Mouse (Mus musculus) cerebellum, adult 2 months (tissue): ENCODE results near the gene Abtb1.

Experiments used
- CTCF ChIP-seq: fragments of 200-500 bp; IDR thresholded peaks from 2 replicates; pipeline ENCODE4 v1.5.1; 2011; ENCODE audit warnings: low read depth, mild to moderate bottlenecking, control low read depth, low read length, moderate library complexity, borderline replicate concordance; ENCODE audit not compliant: insufficient read depth
- POLR2A ChIP-seq: fragments of 200-500 bp; IDR thresholded peaks from 2 replicates; pipeline ENCODE4 v1.6.1; 2011; ENCODE audit warnings: low read length, control low read depth, borderline replicate concordance; ENCODE audit not compliant: insufficient read depth

- TF ChIP-seq CTCF (no peak), POLR2A (no peak)
Observed at GRCm38 (mm10) chr6:88787496-88787895, 54.3 kb downstream of the Abtb1 start.
